Mouse (Mus musculus) liver, embryonic 12.5 days (tissue): ENCODE data around the gene B3gnt9. TPM values are rescaled to one million over a fixed set of nuclear protein-coding genes. Genes with fewer than 3 reads are reported as not detected.
A peak's percentile ranks its signal among the peaks of the same experiment; 100 is the strongest.

Experiments used
- ATAC-seq: fragments of 200-750 bp; cut with Nextera tagmentation; 2 replicates; pipeline ENCODE4 v1.8.0; 2017; ENCODE audit warnings: moderate number of reproducible peaks, mild to moderate bottlenecking, moderate library complexity
- H3K27ac ChIP-seq: fragments of 300-500 bp; sonication (generic); 2 replicates; pipeline ENCODE4 v1.5.1; 2016; ENCODE audit warnings: mild to moderate bottlenecking
- H3K27me3 ChIP-seq: fragments of 300-500 bp; sonication (generic); replicated peaks from 2 replicates; pipeline ENCODE4 v1.6.1; 2016; ENCODE audit warnings: mild to moderate bottlenecking, moderate library complexity
- H3K36me3 ChIP-seq: fragments of 300-500 bp; sonication (generic); 2 replicates; pipeline ENCODE4 v1.6.1; 2016; ENCODE audit warnings: mild to moderate bottlenecking, moderate library complexity
- H3K4me1 ChIP-seq: fragments of 300-500 bp; sonication (generic); 2 replicates; pipeline ENCODE4 v1.6.1; 2016
- H3K4me2 ChIP-seq: fragments of 300-500 bp; sonication (generic); 2 replicates; pipeline ENCODE4 v1.6.1; 2016; ENCODE audit warnings: mild to moderate bottlenecking, moderate library complexity
- H3K4me3 ChIP-seq: fragments of 300-500 bp; sonication (generic); 2 replicates; pipeline ENCODE4 v1.5.1; 2016; ENCODE audit warnings: mild to moderate bottlenecking, moderate library complexity
- H3K9ac ChIP-seq: fragments of 300-500 bp; sonication (generic); 2 replicates; pipeline ENCODE4 v1.6.1; 2016; ENCODE audit warnings: mild to moderate bottlenecking, moderate library complexity
- H3K9me3 ChIP-seq: fragments of 300-500 bp; sonication (generic); replicated peaks from 2 replicates; pipeline ENCODE4 v1.6.1; 2016; ENCODE audit warnings: mild to moderate bottlenecking, moderate library complexity
- WGBS: fragments of 180-500 bp; shearing (Covaris S2); methylation state at CpG from one replicate; pipeline ENCODE4 v1.1.7; 2016; ENCODE audit not compliant: insufficient replicate concordance; 5-methylcytosine and 5-hydroxymethylcytosine counted together
- polyA plus RNA-seq: library from polyadenylated mRNA; unstranded; fragments of >200 nt; fragmentation: Nextera tagmentation; extraction: Ambion mirVana; gene quantifications from 2 replicates; pipeline ENCODE4 v1.2.1, GENCODE M21; 2016

Gene B3gnt9
- polyA plus RNA-seq, 1 experiment from 2014 or later, result 3.6 TPM

DNA sequence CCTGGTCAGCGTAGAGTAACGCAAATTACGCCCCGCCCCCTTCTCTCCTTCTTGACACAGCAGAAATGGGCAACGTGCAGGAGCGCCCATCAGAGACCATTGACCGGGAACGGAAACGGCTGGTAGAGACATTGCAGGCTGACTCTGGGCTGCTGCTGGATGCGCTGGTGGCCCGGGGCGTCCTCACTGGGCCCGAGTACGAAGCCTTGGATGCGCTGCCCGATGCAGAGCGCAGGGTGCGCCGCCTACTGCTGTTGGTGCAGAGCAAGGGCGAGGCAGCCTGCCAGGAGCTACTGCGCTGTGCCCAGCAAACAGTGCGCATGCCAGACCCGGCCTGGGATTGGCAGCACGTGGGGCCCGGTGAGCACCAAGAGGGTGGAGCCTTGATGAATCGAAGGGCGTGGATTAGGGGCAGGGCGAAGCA, 24.0 kb upstream of the B3gnt9 start:
- Histone ChIP-seq H3K27ac (no peak overlapping the region), H3K36me3 (no peaks in the 10 kb centered on the region), H3K4me1 (peaks cover 41% of the 10 kb centered on the region), H3K9me3 (no peaks in the 10 kb centered on the region), H3K27me3 (peaks cover 99% of the 10 kb centered on the region), H3K9ac (no peak overlapping the region), H3K4me2 (peak overlapping the region; percentile 58), H3K4me3 (peak overlapping the region; percentile 26)
- ATAC-seq, result peak; percentile 54; the same call in 1 of the 2 replicates
- 6% methylated on average over 28 of the region's 28 CpGs for WGBS

DNA sequence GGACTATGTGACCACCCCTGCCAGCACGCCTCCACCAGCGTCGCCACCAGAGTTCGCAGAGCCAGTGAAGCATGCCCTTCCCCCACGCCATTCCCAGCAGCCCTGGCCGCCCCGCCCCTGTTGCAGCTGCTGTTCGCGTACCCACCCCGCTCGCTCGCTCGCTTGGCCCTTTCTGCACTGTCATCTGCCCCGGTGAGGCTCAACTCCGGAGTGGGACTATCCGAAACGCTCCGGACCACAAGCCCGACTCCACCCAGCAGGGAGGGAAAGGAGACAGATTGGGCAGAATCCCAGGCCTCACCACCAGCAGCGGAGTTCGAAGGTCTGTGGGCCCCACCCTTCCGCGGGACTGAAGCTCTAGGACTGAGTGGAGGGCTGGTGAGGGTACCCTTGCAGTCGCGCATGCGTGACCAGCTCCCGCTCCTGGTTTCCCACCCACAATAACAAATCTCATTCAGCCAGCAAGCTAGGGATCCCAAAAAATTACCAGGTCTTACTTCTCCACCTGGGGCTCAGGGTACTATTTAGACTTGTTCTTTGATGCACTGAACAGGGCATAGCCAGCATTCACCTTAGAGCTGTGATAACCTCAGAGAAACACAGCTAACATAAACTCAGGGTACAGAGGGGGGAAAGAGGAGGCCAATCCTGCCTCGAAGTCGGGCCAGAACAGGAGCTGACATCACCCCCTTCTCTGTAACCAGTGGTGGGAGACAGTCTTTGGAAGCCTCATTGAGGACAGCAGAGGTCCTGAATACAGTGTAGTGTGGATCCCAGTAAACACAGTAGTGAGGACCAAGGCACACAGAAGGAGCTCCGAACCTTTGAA, 21.6 kb upstream of the B3gnt9 start:
- H3K4me3 ChIP-seq, result peak overlapping the region; percentile 41
- peak overlapping the region; percentile 65 for H3K4me2 ChIP-seq
- peaks cover 99% of the 10 kb centered on the region for H3K27me3 ChIP-seq
- H3K9me3 ChIP-seq, result no peaks in the 10 kb centered on the region
- 3% methylated on average over 30 of the region's 30 CpGs for WGBS
- H3K9ac ChIP-seq, result no peak overlapping the region
- peaks cover 26% of the 10 kb centered on the region for H3K4me1 ChIP-seq
- peak; percentile 57 for ATAC-seq
- no peak overlapping the region for H3K27ac ChIP-seq
- H3K36me3 ChIP-seq, result no peaks in the 10 kb centered on the region

DNA sequence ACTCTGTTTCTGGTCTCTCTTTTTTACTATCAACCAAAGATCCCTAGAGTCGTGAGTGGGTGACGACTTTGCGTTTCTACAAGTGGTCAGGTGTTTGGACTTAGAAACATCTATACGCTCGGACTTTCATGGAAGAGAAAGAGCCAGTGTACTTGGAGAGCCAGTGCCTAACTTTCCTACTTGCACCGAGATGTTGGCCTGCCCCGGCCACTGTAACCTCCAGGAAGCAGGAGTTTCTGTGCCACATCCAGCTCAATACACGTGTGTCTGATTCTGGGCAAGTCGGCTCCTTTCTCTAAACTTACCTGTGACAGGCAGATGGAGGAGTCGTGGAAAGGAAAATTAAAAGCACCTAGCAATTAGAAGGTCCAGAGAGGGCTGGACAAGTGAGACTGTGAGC, 20.9 kb upstream of the B3gnt9 start, which contains the start of gene Nol3:
Gene Nol3 (plus strand): TSS at position 301 of the 400 bp plus-strand sequence.
- Histone ChIP-seq H3K4me1 (peaks cover 27% of the 10 kb centered on the region), H3K9ac (no peak within 1 kb of the TSS), H3K27ac (no peak within 1 kb of the TSS), H3K4me3 (peak within 1 kb of the TSS; percentile 41), H3K36me3 (no peaks in the 10 kb centered on the region), H3K4me2 (peak within 1 kb of the TSS; percentile 65), H3K9me3 (no peaks in the 10 kb centered on the region), H3K27me3 (peaks cover 99% of the 10 kb centered on the region)
- no peak for ATAC-seq
- 9% methylated on average over 10 of the region's 10 CpGs for WGBS

DNA sequence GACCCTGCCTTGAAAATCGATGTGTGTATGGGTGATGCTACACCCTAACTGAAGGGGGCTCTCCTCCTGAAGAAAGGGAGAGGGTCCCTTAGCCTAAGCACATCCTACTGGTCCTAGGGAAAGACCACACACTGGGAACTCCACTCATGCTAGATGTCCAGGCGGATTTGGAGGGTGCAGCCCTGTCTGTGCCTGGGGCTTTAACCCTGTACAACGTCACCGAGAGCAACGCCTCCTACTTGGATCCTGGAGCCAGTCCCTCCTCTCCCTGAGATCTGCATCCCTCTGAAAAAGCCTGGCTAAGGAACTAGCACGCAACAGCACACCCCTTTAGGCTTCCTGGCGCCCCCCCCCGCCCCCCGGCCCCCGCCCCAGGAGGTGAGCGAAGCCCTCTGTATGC, 20.4 kb upstream of the B3gnt9 start:
- peaks cover 31% of the 10 kb centered on the region for H3K4me1 ChIP-seq
- H3K27ac ChIP-seq, result no peak overlapping the region
- no peak for ATAC-seq
- H3K9me3 ChIP-seq, result no peaks in the 10 kb centered on the region
- WGBS, result 13% methylated on average over 11 of the region's 11 CpGs
- H3K4me3 ChIP-seq, result no peak overlapping the region
- H3K9ac ChIP-seq, result no peak overlapping the region
- H3K4me2 ChIP-seq, result no peak overlapping the region
- H3K27me3 ChIP-seq, result peaks cover 99% of the 10 kb centered on the region
- H3K36me3 ChIP-seq, result no peaks in the 10 kb centered on the region

DNA sequence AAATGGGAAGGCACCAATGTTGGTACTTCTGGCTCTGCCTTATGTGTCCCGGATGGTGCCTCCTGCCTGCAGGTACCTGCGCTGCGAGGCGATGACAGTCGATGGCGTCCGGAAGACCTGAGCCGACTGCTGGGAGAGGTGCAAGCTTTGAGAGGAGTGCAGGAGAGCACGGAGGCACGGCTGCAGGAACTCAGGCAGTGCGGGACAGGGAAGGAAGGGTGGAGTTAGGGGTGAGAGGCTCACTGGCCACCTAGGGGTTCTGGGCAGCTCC, 15.9 kb upstream of the B3gnt9 start:
- H3K27ac ChIP-seq, result no peak overlapping the region
- 0 out of 2 replicates have a peak, but pooled peaks cover 3% of the 10 kb centered on the region for H3K9me3 ChIP-seq
- H3K36me3 ChIP-seq, result no peaks in the 10 kb centered on the region
- 6% methylated on average over 11 of the region's 11 CpGs for WGBS
- no peak overlapping the region for H3K4me2 ChIP-seq
- H3K9ac ChIP-seq, result no peak overlapping the region
- peaks cover 35% of the 10 kb centered on the region for H3K4me1 ChIP-seq
- ATAC-seq, result no peak
- H3K27me3 ChIP-seq, result peaks cover 99% of the 10 kb centered on the region
- no peak overlapping the region for H3K4me3 ChIP-seq

DNA sequence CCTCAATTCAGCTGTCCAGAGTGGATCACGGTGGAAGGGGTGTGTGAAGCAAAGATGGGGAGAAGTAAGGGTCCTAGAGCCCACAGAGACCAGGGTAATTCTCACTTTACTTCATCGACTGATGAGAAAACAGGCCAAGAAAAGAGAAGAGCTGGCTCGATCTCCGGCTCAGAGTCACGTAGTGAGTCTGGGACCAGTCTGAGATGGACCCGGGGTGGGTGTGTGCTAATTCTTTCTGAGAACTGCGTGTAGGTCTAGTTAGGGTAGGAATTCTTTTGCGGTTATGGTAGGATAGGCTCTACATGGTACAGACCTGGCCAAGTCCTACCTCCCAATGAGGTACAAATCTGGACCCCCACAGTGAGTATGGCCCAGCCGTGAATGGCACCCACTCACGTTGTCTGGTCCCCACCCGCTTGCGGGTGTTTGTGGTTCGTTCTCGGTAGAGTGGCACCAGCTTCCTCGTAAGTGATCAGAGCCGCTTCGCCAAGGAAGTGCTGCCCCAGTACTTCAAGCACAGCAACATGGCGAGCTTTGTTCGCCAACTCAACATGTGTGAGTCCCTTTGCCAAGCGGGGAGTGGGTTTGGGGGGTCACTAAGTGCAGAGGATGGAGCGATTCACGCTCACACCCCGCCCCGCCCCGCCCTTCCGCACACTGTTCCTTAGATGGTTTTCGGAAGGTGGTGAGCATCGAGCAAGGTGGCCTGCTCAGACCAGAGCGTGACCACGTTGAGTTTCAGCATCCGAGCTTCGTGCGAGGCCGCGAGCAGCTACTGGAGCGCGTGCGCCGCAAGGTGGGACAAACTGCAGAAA, 15.4 kb upstream of the B3gnt9 start:
- Histone ChIP-seq H3K27ac (no peak overlapping the region), H3K9ac (no peak overlapping the region), H3K4me2 (peak overlapping the region; percentile 68), H3K4me3 (peak overlapping the region; percentile 47), H3K27me3 (peaks cover 99% of the 10 kb centered on the region), H3K9me3 (0 out of 2 replicates have a peak, but pooled peaks cover 3% of the 10 kb centered on the region), H3K36me3 (no peaks in the 10 kb centered on the region), H3K4me1 (peaks cover 34% of the 10 kb centered on the region)
- WGBS, result 4% methylated on average over 39 of the region's 39 CpGs
- ATAC-seq, result no peak

DNA sequence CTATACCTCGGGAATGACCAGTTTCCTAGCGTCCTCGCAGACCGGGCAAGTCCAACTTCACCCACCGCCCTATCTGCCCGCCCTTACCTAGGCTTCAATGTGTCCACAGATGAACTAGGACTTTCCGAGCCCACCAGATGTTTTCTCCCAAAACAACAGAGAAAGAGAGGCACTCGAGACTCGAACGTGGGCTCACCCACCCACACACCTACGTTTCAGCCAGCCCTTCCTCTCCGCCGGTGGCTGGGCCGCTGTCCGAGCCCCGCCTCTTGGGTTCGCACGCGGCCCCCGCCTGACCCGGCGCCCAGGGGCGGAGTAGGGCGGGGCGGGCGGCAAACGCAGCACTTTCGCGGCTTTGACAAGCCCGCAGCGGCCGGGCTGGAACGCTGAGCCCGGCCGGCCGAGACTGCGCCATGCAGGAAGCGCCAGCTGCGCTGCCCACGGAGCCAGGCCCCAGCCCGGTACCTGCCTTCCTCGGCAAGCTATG, 14.6 kb upstream of the B3gnt9 start, which contains the start of gene Hsf4:
Gene Hsf4 (plus strand): TSS at position 341 of the 487 bp plus-strand sequence.
- 3% methylated on average over 42 of the region's 42 CpGs for WGBS
- H3K4me3 ChIP-seq, result peak within 1 kb of the TSS; percentile 47
- peaks cover 42% of the 10 kb centered on the region for H3K4me1 ChIP-seq
- ATAC-seq, result no peak
- H3K36me3 ChIP-seq, result no peaks in the 10 kb centered on the region
- 0 out of 2 replicates have a peak, but pooled peaks cover 3% of the 10 kb centered on the region for H3K9me3 ChIP-seq
- H3K27me3 ChIP-seq, result peaks cover 96% of the 10 kb centered on the region
- peak within 1 kb of the TSS; percentile 68 for H3K4me2 ChIP-seq
- H3K27ac ChIP-seq, result no peak within 1 kb of the TSS
- no peak within 1 kb of the TSS for H3K9ac ChIP-seq

DNA sequence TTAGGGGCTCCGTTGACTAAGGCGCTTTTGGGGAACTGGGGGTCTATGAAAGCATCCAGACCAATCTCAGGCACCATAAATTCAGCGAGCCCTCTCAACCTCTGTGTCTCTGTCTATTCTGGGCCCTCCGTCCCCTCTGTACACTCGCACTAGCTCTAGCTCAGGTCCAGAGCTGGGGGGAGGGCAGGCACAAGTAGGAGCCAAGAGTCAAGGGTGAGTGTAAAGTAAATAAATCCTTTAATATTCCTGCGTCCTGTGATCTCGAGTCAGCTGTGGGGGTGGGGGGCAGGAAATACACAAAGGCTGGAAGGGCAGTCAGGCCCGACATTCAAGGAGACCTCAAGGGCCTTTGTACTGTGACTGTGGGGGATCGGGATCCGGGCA, 14.1 kb upstream of the B3gnt9 start:
- H3K4me1 ChIP-seq, result peaks cover 44% of the 10 kb centered on the region
- peak overlapping the region; percentile 68 for H3K4me2 ChIP-seq
- WGBS, result 5% methylated on average over 10 of the region's 10 CpGs
- no peak overlapping the region for H3K27ac ChIP-seq
- H3K9ac ChIP-seq, result no peak overlapping the region
- H3K4me3 ChIP-seq, result peak overlapping the region; percentile 47
- no peaks in the 10 kb centered on the region for H3K36me3 ChIP-seq
- 0 out of 2 replicates have a peak, but pooled peaks cover 3% of the 10 kb centered on the region for H3K9me3 ChIP-seq
- ATAC-seq, result no peak
- H3K27me3 ChIP-seq, result peaks cover 91% of the 10 kb centered on the region

DNA sequence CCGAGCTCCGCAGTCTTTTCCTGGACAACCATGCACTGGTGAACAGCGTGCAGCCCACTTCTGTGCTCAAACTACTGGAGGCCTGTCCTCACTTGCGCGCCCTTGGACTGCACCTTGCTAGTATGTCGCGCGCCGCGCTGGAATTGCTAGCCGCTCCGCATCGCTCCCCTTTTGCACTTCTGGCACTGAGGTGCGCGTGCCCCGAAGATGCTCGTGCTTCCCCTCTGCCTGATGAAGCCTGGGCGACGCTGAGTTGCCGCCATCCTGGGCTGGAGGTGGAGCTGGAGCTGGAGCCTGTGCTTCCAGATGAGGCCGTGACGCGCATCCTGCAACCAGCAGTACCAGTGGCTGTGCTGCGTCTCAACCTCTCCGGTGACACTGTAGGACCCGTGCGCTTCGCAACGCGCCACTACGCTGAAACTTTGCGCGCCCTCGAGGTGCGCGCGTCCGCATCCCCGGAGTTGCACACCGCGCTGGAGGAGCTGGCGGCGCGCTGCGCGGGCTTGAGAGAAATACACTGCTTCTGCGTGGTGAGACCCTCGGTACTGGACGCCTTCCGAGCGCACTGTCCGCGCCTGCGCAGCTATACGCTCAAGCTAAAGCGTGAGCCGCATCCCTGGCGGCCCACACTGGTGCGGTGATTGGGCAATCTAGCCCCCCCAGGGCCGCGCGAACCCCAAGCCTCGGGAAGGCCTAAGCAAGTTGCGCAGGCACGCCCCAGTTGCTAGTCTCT, 13.6 kb upstream of the B3gnt9 start:
- no peaks in the 10 kb centered on the region for H3K36me3 ChIP-seq
- 5% methylated on average over 65 of the region's 65 CpGs for whole genome bisulfite sequencing
- H3K9ac ChIP-seq, result no peak overlapping the region
- H3K4me2 ChIP-seq, result peak overlapping the region; percentile 68
- H3K4me3 ChIP-seq, result peak overlapping the region; percentile 47
- ATAC-seq, result no peak
- peaks cover 50% of the 10 kb centered on the region for H3K4me1 ChIP-seq
- H3K9me3 ChIP-seq, result 0 out of 2 replicates have a peak, but pooled peaks cover 3% of the 10 kb centered on the region
- peaks cover 91% of the 10 kb centered on the region for H3K27me3 ChIP-seq
- H3K27ac ChIP-seq, result no peak overlapping the region

DNA sequence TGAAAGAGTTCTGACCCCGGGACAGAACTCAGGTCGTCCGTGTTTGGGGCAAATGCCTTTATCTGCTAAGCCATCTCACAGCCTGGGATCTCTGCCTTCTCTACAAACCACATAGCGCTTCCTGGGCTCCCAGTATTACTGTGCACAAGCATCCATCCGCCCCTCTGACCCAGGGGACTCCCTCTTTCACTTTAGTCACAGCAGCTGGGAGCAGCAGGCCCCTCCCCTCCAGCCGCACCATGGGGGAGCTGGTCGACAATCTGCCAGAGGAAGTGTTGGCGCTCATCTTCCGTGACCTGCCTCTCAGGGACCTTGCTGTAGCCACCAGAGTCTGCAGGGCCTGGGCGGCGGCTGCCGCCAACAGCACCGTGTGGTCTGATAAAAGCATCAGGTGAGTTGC, 11.8 kb upstream of the B3gnt9 start:
- H3K4me2 ChIP-seq, result no peak overlapping the region
- WGBS, result 19% methylated on average over 13 of the region's 13 CpGs

DNA sequence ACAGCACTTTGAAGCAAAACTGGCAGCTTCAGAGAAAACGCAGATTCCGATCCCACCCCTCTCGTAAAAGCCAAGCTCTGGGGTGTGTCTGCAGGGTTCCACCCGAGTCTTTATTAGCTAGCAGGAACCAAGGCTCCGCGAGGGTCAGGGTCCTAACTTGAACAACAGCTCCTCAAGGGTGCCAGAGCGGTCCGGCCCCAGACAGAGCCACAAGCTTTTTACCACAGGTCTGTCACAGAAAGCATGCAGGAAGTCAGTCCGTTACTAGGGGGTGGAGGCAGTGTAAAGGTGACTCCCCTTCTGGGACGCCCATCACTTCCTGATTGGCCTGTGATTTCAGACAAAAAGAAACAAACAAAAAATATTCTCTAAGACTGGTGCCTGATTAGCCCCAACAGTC, 10.2 kb upstream of the B3gnt9 start:
- ATAC-seq, result no peak
- H3K9ac ChIP-seq, result peak overlapping the region; percentile 86
- no peaks in the 10 kb centered on the region for H3K36me3 ChIP-seq
- WGBS, result 9% methylated on average over 10 of the region's 10 CpGs
- peaks cover 85% of the 10 kb centered on the region for H3K27me3 ChIP-seq
- peak overlapping the region; percentile 76 for H3K4me3 ChIP-seq
- H3K4me2 ChIP-seq, result peak overlapping the region; percentile 95
- H3K27ac ChIP-seq, result no peak overlapping the region
- 0 out of 2 replicates have a peak, but pooled peaks cover 3% of the 10 kb centered on the region for H3K9me3 ChIP-seq
- peaks cover 57% of the 10 kb centered on the region for H3K4me1 ChIP-seq

More for the DNA sequence above, 11.8 kb upstream of the B3gnt9 start:
- Histone ChIP-seq H3K27ac (no peak overlapping the region), H3K27me3 (peaks cover 85% of the 10 kb centered on the region), H3K4me3 (no peak overlapping the region), H3K4me1 (peaks cover 58% of the 10 kb centered on the region), H3K36me3 (no peaks in the 10 kb centered on the region), H3K9ac (no peak overlapping the region), H3K9me3 (0 out of 2 replicates have a peak, but pooled peaks cover 3% of the 10 kb centered on the region)
- no peak for ATAC-seq
